Mouse (Mus musculus): ENCODE measurements around the gene Cldn14.

Gene Cldn14

GRCm38 (mm10) chr16:93910735-93911665 is 97.6 kb downstream of the Cldn14 start:
- DNase-seq = no peak

- no peak for DNase-seq
Observed at GRCm38 (mm10) chr16:93909936-93910335, 98.7 kb downstream of the Cldn14 start.

- no peak for DNase-seq
Observed at GRCm38 (mm10) chr16:93908196-93908595, 100.4 kb downstream of the Cldn14 start.

- no peak for DNase-seq
Observed at GRCm38 (mm10) chr16:93907761-93908160, 100.9 kb downstream of the Cldn14 start.

GRCm38 (mm10) chr16:93906156-93907014 is 102.3 kb downstream of the Cldn14 start:
- peak in 1 of 2 experiments; percentile 65 for DNase-seq

- DNase-seq = no peak
Observed at GRCm38 (mm10) chr16:93903027-93903426, 105.6 kb downstream of the Cldn14 start.

- DNase-seq = no peak
Observed at GRCm38 (mm10) chr16:93893285-93893684, 115.4 kb downstream of the Cldn14 start.

GRCm38 (mm10) chr16:93890948-93891604 is 117.6 kb downstream of the Cldn14 start:
- no peak for DNase-seq

GRCm38 (mm10) chr16:93888481-93888880 is 120.2 kb downstream of the Cldn14 start:
- DNase-seq = no peak

GRCm38 (mm10) chr16:93884722-93885113 is 123.9 kb downstream of the Cldn14 start:
- no peak for DNase-seq

- peak in 1 of 2 experiments; percentile 15 for DNase-seq
Observed at GRCm38 (mm10) chr16:93884086-93884721, 124.4 kb downstream of the Cldn14 start.

GRCm38 (mm10) chr16:93883423-93884085 is 125.1 kb downstream of the Cldn14 start, which contains the start of gene Chaf1b:
TSS of gene Chaf1b (plus strand) at chr16:93883901.
- peak; percentile 96 to 99 for DNase-seq

- DNase-seq = no peak
Observed at GRCm38 (mm10) chr16:93877612-93878380, 130.8 kb downstream of the Cldn14 start.

- DNase-seq = no peak
Observed at GRCm38 (mm10) chr16:93874841-93875240, 133.8 kb downstream of the Cldn14 start.
